Mouse (Mus musculus): ENCODE data around the gene Afg3l1.

DNA sequence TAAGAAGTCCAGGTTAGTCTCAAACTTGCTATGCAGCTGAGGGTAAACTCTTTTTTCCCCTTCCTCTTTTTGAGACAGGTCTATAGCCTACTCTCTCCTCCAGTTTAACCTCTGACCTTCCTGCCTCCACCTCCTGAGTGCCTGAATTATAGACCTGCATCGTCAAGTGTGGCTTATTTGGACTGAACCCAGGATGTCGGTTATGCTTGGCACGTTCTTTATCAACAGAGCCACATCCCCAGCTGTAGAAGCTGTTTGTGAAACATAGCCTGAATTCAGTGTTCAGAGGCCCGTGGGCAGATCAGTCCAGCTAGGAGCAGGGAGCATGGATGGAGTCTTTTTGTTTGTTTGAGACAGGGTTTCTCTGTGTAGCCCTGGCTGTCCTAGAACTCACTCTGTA is 25.6 kb upstream of the Afg3l1 start:
- TF ChIP-seq POLR2A (IDR thresholded peaks at IDR 0.05; ENCODE audit: borderline replicate concordance, insufficient read depth, low read length) (no peak), CTCF (IDR thresholded peaks at IDR 0.05; ENCODE audit: borderline replicate concordance, insufficient read depth, low read depth, low read length) (no peak)

All from cerebellum, adult 2 months (tissue).